Mouse (Mus musculus) forebrain, embryonic 16.5 days (tissue): Measurements from ENCODE around the gene Ccr6. TPM values are rescaled to one million over a fixed set of nuclear protein-coding genes. Genes with fewer than 3 reads are reported as not detected.
"Not testable (repeated sequence)": the region's sequence is repeated elsewhere in the genome, so short reads cannot be mapped to it uniquely, and the experiment has no call there.

Source experiments
- ATAC-seq: fragments of 200-750 bp; cut with Nextera tagmentation; 2 replicates; pipeline ENCODE4 v1.8.0; 2017; ENCODE audit warnings: mild to moderate bottlenecking, moderate library complexity
- H3K27ac ChIP-seq: fragments of 300-500 bp; sonication (generic); 2 replicates; pipeline ENCODE4 v1.5.1; 2014; ENCODE audit warnings: low read length, control low read depth
- H3K27me3 ChIP-seq: fragments of 300-500 bp; sonication (generic); replicated peaks from 2 replicates; pipeline ENCODE4 v1.6.1; 2014; ENCODE audit warnings: low read length; ENCODE audit not compliant: control insufficient read depth, insufficient read depth
- H3K36me3 ChIP-seq: fragments of 300-500 bp; sonication (generic); 2 replicates; pipeline ENCODE4 v1.6.1; 2014; ENCODE audit not compliant: control insufficient read depth, insufficient read depth
- H3K4me1 ChIP-seq: fragments of 300-500 bp; sonication (generic); replicated peaks from 2 replicates; pipeline ENCODE4 v1.6.1; 2014; ENCODE audit warnings: low read length; ENCODE audit not compliant: control insufficient read depth, insufficient read depth
- H3K4me2 ChIP-seq: fragments of 300-500 bp; sonication (generic); 2 replicates; pipeline ENCODE4 v1.6.1; 2014; ENCODE audit warnings: mild to moderate bottlenecking, low read length, control low read depth
- H3K4me3 ChIP-seq: fragments of 300-500 bp; sonication (generic); replicated peaks from 2 replicates; pipeline ENCODE4 v1.5.1; 2014; ENCODE audit warnings: mild to moderate bottlenecking, low read length, control low read depth
- H3K9ac ChIP-seq: fragments of 300-500 bp; sonication (generic); replicated peaks from 2 replicates; pipeline ENCODE4 v1.6.1; 2014; ENCODE audit warnings: low read depth, low read length, control low read depth
- H3K9me3 ChIP-seq: fragments of 300-500 bp; sonication (generic); 2 replicates; pipeline ENCODE4 v1.6.1; 2016; ENCODE audit warnings: low read length; ENCODE audit not compliant: control insufficient read depth
- WGBS: fragments of 180-500 bp; shearing (Covaris S2); extraction: QIAGEN DNeasy Blood & Tissue Kit; methylation state at CpG from one replicate; pipeline ENCODE4 v1.1.7; 2014; 5-methylcytosine and 5-hydroxymethylcytosine counted together
- polyA plus RNA-seq: library from polyadenylated mRNA; unstranded; fragments of >200 nt; fragmentation: Nextera tagmentation; extraction: Ambion mirVana; gene quantifications from 2 replicates; pipeline ENCODE4 v1.2.1, GENCODE M21; 2015

The Ccr6 gene
- not detected in 2 replicates for polyA plus RNA-seq

GRCm38 (mm10) chr17:8235743-8236142 is at the start of gene Ccr6:
Gene Ccr6, plus strand, starts transcription at chr17:8236043.
- ATAC-seq: no peak
- H3K27ac ChIP-seq: no peak within 1 kb of the TSS
- H3K9me3 ChIP-seq: no peaks in the 10 kb centered on the region
- WGBS: 80% methylated on average over 3 of the region's 3 CpGs
- H3K9ac ChIP-seq: no peak within 1 kb of the TSS
- no peaks in the 10 kb centered on the region for H3K36me3 ChIP-seq
- no peak within 1 kb of the TSS for H3K4me3 ChIP-seq
- H3K4me2 ChIP-seq: no peak within 1 kb of the TSS
- H3K4me1 ChIP-seq: no peaks in the 10 kb centered on the region
- no peaks in the 10 kb centered on the region for H3K27me3 ChIP-seq

- Histone ChIP-seq H3K4me2 (no peak overlapping the region), H3K27ac (no peak overlapping the region), H3K4me3 (no peak overlapping the region), H3K9ac (no peak overlapping the region), H3K4me1 (no peaks in the 10 kb centered on the region), H3K36me3 (peaks cover 20% of the 10 kb centered on the region), H3K9me3 (no peaks in the 10 kb centered on the region), H3K27me3 (no peaks in the 10 kb centered on the region)
- WGBS: 91% methylated on average over 8 of the region's 8 CpGs
- ATAC-seq: no peak
Measured at GRCm38 (mm10) chr17:8193678-8194077, 42.2 kb upstream of the Ccr6 start.

GRCm38 (mm10) chr17:8195685-8196376 is 40.0 kb upstream of the Ccr6 start:
- Histone ChIP-seq H3K27ac (no peak overlapping the region), H3K4me1 (no peaks in the 10 kb centered on the region), H3K36me3 (peaks cover 16% of the 10 kb centered on the region), H3K4me2 (no peak overlapping the region), H3K27me3 (no peaks in the 10 kb centered on the region), H3K9ac (no peak overlapping the region), H3K4me3 (no peak overlapping the region), H3K9me3 (no peaks in the 10 kb centered on the region)
- 96% methylated on average over 8 of the region's 8 CpGs for WGBS
- ATAC-seq: no peak

GRCm38 (mm10) chr17:8197652-8198051 is 38.2 kb upstream of the Ccr6 start:
- Histone ChIP-seq H3K27ac (no peak overlapping the region), H3K4me3 (no peak overlapping the region), H3K36me3 (peaks cover 10% of the 10 kb centered on the region), H3K9ac (no peak overlapping the region), H3K4me2 (no peak overlapping the region), H3K4me1 (no peaks in the 10 kb centered on the region), H3K27me3 (no peaks in the 10 kb centered on the region), H3K9me3 (no peaks in the 10 kb centered on the region)
- no peak for ATAC-seq
- 68% methylated on average over 3 of the region's 3 CpGs for WGBS

- no peaks in the 10 kb centered on the region for H3K4me1 ChIP-seq
- ATAC-seq: no peak
Measured at GRCm38 (mm10) chr17:8199067-8199935, 36.5 kb upstream of the Ccr6 start.

GRCm38 (mm10) chr17:8199936-8200330 is 35.9 kb upstream of the Ccr6 start:
- ATAC-seq: no peak
- Histone ChIP-seq H3K9me3 (no peaks in the 10 kb centered on the region), H3K36me3 (0 out of 2 replicates have a peak, but pooled peaks cover 3% of the 10 kb centered on the region), H3K27me3 (no peaks in the 10 kb centered on the region), H3K9ac (no peak overlapping the region), H3K27ac (no peak overlapping the region), H3K4me3 (no peak overlapping the region), H3K4me1 (no peaks in the 10 kb centered on the region), H3K4me2 (no peak overlapping the region)
- 84% methylated on average over 1 of the region's 1 CpGs for WGBS

More at GRCm38 (mm10) chr17:8199067-8199935, 36.5 kb upstream of the Ccr6 start:
- Histone ChIP-seq H3K27ac (no peak overlapping the region), H3K4me2 (no peak overlapping the region), H3K9me3 (no peaks in the 10 kb centered on the region), H3K9ac (no peak overlapping the region), H3K4me3 (no peak overlapping the region), H3K27me3 (no peaks in the 10 kb centered on the region), H3K36me3 (0 out of 2 replicates have a peak, but pooled peaks cover 6% of the 10 kb centered on the region)
- WGBS: 92% methylated on average over 11 of the region's 11 CpGs

- no peak for ATAC-seq
- H3K9ac ChIP-seq: no peak overlapping the region
- no peak overlapping the region for H3K4me2 ChIP-seq
- no peaks in the 10 kb centered on the region for H3K9me3 ChIP-seq
- no peak overlapping the region for H3K27ac ChIP-seq
- no peak overlapping the region for H3K4me3 ChIP-seq
- 67% methylated on average over 1 of the region's 1 CpGs for WGBS
- H3K27me3 ChIP-seq: no peaks in the 10 kb centered on the region
- H3K4me1 ChIP-seq: no peaks in the 10 kb centered on the region
- no peaks in the 10 kb centered on the region for H3K36me3 ChIP-seq
Measured at GRCm38 (mm10) chr17:8203487-8203886, 32.4 kb upstream of the Ccr6 start.

GRCm38 (mm10) chr17:8205221-8205631 is 30.6 kb upstream of the Ccr6 start:
- ATAC-seq, H3K9me3 ChIP-seq, H3K36me3 ChIP-seq, H3K27me3 ChIP-seq, H3K4me1 ChIP-seq, H3K4me2 ChIP-seq, H3K27ac ChIP-seq, H3K9ac ChIP-seq, H3K4me3 ChIP-seq: not testable (repeated sequence)
- 63% methylated on average over 1 of the region's 1 CpGs for WGBS

GRCm38 (mm10) chr17:8206691-8207090 is 29.2 kb upstream of the Ccr6 start:
- no peaks in the 10 kb centered on the region for H3K27me3 ChIP-seq
- H3K27ac ChIP-seq: no peak overlapping the region
- H3K9me3 ChIP-seq: no peaks in the 10 kb centered on the region
- H3K4me1 ChIP-seq: no peaks in the 10 kb centered on the region
- H3K9ac ChIP-seq: no peak overlapping the region
- no peak overlapping the region for H3K4me3 ChIP-seq
- H3K36me3 ChIP-seq: no peaks in the 10 kb centered on the region
- H3K4me2 ChIP-seq: no peak overlapping the region
- 91% methylated on average over 5 of the region's 5 CpGs for WGBS
- no peak for ATAC-seq
